Mouse (Mus musculus) myocyte (in vitro differentiated cells): ENCODE results near the gene Cdipt.

Source experiments
- E2F4 ChIP-seq: IDR thresholded peaks from one replicate; pipeline ENCODE4 v1.6.1; 2011; ENCODE audit warnings: mild to moderate bottlenecking, control low read depth, moderate library complexity; ENCODE audit not compliant: insufficient read depth
- MAX ChIP-seq: IDR thresholded peaks from one replicate; pipeline ENCODE4 v1.6.1; 2011; ENCODE audit warnings: low read depth, mild to moderate bottlenecking, control low read depth
- MYOD1 ChIP-seq, 3 experiments: IDR thresholded peaks; one replicate each; pipeline ENCODE4 v1.6.1; 2011; ENCODE audit warnings: control low read depth in 2 of 3, low read depth in 2 of 3, mild to moderate bottlenecking in 2 of 3, moderate library complexity in 1 of 3; ENCODE audit not compliant: insufficient read length in 2 of 3, control insufficient read depth in 1 of 3
- MYOG ChIP-seq, 3 experiments: IDR thresholded peaks; one replicate each; pipeline ENCODE4 v1.6.1; 2011; ENCODE audit warnings: control low read depth in 2 of 3, low read depth in 2 of 3, mild to moderate bottlenecking in 2 of 3; ENCODE audit not compliant: insufficient read length in 2 of 3, control insufficient read depth in 1 of 3, insufficient read depth in 1 of 3
- POLR2A ChIP-seq: IDR thresholded peaks from one replicate; pipeline ENCODE4 v1.6.1; 2011; ENCODE audit warnings: low read depth, mild to moderate bottlenecking, control low read depth, moderate library complexity; ENCODE audit not compliant: insufficient read length
- POLR2AphosphoS2 ChIP-seq: IDR thresholded peaks from one replicate; pipeline ENCODE4 v1.6.1; 2011; ENCODE audit warnings: low read depth, control low read depth; ENCODE audit not compliant: insufficient read length
- REST ChIP-seq: IDR thresholded peaks from one replicate; pipeline ENCODE4 v1.6.1; 2011; ENCODE audit warnings: mild to moderate bottlenecking, control low read depth, moderate library complexity; ENCODE audit not compliant: insufficient read depth, insufficient read length
- TCF12 ChIP-seq: IDR thresholded peaks from one replicate; pipeline ENCODE4 v1.6.1; 2011; ENCODE audit warnings: mild to moderate bottlenecking, control low read depth; ENCODE audit not compliant: poor library complexity, insufficient read depth, severe bottlenecking
- TCF3 ChIP-seq: IDR thresholded peaks from one replicate; pipeline ENCODE4 v1.6.1; 2011; ENCODE audit warnings: low read depth, control low read depth; ENCODE audit not compliant: insufficient read length
- USF1 ChIP-seq: IDR thresholded peaks from one replicate; pipeline ENCODE4 v1.6.1; 2011; ENCODE audit warnings: low read depth, mild to moderate bottlenecking, control low read depth, moderate library complexity

DNA sequence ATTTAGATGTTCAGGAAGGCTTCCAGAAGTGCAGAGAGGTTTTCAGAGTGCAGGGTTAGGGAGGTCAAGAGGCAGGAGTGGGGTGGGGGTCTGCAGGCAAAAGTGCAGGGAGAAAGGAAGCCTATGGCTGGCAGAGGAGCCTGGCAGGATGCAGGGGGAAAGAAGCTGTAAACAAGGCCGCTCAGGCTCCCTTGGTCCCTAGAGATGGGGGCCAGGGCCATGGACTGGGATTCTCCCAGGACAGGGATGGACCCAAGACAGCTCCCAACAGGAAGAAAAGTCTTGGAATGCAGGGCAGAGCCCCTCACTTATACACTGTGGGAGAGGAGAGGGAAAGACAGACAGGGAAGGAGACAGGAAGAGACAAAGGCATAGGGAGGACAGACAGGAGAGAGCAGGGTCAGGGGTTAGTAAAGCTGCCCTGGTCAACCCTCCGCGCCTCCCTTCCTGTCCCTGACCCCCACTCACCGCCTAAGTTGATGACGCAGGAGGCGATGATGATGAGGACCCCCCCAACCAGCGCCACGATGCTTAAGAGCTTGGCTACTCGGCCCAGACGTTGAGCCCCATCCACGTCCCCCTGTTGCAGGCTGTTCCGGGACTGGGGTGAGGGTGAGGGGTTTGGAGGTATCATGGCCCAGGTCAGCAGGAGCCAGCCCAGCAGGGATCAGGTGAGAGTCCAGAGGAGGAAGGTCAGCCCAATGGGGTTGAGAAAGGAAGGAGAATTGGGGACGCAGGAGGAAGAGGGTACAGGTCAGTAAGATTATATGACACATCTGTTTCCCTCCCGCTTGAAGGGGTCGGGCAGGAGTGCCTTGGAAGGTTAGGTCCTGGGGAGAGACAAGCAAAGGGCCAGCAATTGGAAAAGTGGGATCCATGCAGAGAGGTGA lies 42.9 kb downstream of the Cdipt start:
- no peak for TF ChIP-seq MAX
- TF ChIP-seq POLR2A: no peak
- TF ChIP-seq USF1: no peak
- no peak for TF ChIP-seq E2F4
- no peak for TF ChIP-seq TCF12
- TF ChIP-seq MYOD1 (IDR thresholded peaks at IDR 0.05; ENCODE audit: control insufficient read depth in 1 of 3, insufficient read length in 2 of 3, low read depth in 2 of 3): no peak
- TF ChIP-seq POLR2AphosphoS2: no peak
- TF ChIP-seq MYOG (IDR thresholded peaks at IDR 0.05; ENCODE audit: control insufficient read depth in 1 of 3, insufficient read depth in 1 of 3, insufficient read length in 2 of 3, low read depth in 2 of 3): no peak
- TF ChIP-seq REST: no peak
- no peak for TF ChIP-seq TCF3
